Mouse (Mus musculus): Measurements from ENCODE around the gene Rnf220. TPM values are rescaled to one million over a fixed set of nuclear protein-coding genes. Genes with fewer than 3 reads are reported as not detected.
A peak's percentile ranks its signal among the peaks of the same experiment; 100 is the strongest.

The Rnf220 gene
- 51.5 and 55.0 TPM in 2 replicates for polyA plus RNA-seq (2014; fragmentation: Nextera tagmentation; extraction: Ambion mirVana)

- WGBS = under 1% methylated on average over 42 of the region's 42 CpGs
- Histone ChIP-seq H3K27me3 (ENCODE audit: control insufficient read depth, insufficient read depth, low read length) (peaks cover 26% of the 10 kb centered on the region), H3K4me3 (ENCODE audit: low read depth, low read length) (peak within 1 kb of the TSS; percentile 50), H3K36me3 (replicated peaks; ENCODE audit: control insufficient read depth, insufficient read depth, low read depth, low read length) (no peaks in the 10 kb centered on the region), H3K27ac (replicated peaks; ENCODE audit: low read depth, low read length) (peak within 1 kb of the TSS; percentile 41; the same call in 1 of the 2 replicates), H3K4me2 (ENCODE audit: low read depth, low read length) (peak within 1 kb of the TSS; percentile 89), H3K4me1 (ENCODE audit: control insufficient read depth, insufficient read depth, low read length) (peaks cover 15% of the 10 kb centered on the region; the same call in 1 of the 2 replicates), H3K9me3 (replicated peaks; ENCODE audit: control insufficient read depth, low read length) (no peaks in the 10 kb centered on the region), H3K9ac (replicated peaks; ENCODE audit: low read length) (peak within 1 kb of the TSS; percentile 58)
- peak; percentile 87 for DNase-seq (ENCODE audit: low spot score)
- ATAC-seq (replicated peaks; ENCODE audit: insufficient number of reproducible peaks, low FRiP score, low TSS enrichment, low read depth) = peak; percentile 94
Measured at GRCm38 (mm10) chr4:117496482-117497165, at the start of gene Rnf220. Gene Rnf220 (minus strand): TSS chr4:117497052.

- no peaks in the 10 kb centered on the region for H3K4me1 ChIP-seq (ENCODE audit: control insufficient read depth, insufficient read depth, low read length)
- no peak overlapping the region for H3K4me2 ChIP-seq (ENCODE audit: low read depth, low read length)
- H3K9ac ChIP-seq (replicated peaks; ENCODE audit: low read length) = no peak overlapping the region
- no peaks in the 10 kb centered on the region for H3K27me3 ChIP-seq (ENCODE audit: control insufficient read depth, insufficient read depth, low read length)
- no peaks in the 10 kb centered on the region for H3K9me3 ChIP-seq (replicated peaks; ENCODE audit: control insufficient read depth, low read length)
- H3K27ac ChIP-seq (replicated peaks; ENCODE audit: low read depth, low read length) = no peak overlapping the region
- ATAC-seq (replicated peaks; ENCODE audit: insufficient number of reproducible peaks, low FRiP score, low TSS enrichment, low read depth) = no peak
- H3K4me3 ChIP-seq (ENCODE audit: low read depth, low read length) = no peak overlapping the region
- DNase-seq (ENCODE audit: low spot score) = no peak
- WGBS = 88% methylated on average over 6 of the region's 6 CpGs
- no peaks in the 10 kb centered on the region for H3K36me3 ChIP-seq (replicated peaks; ENCODE audit: control insufficient read depth, insufficient read depth, low read depth, low read length)
Measured at GRCm38 (mm10) chr4:117546616-117547015, 49.8 kb upstream of the Rnf220 start.

- Histone ChIP-seq H3K9ac (replicated peaks; ENCODE audit: low read length) (no peak overlapping the region), H3K4me2 (ENCODE audit: low read depth, low read length) (no peak overlapping the region), H3K4me3 (ENCODE audit: low read depth, low read length) (no peak overlapping the region), H3K27me3 (ENCODE audit: control insufficient read depth, insufficient read depth, low read length) (no peaks in the 10 kb centered on the region), H3K27ac (replicated peaks; ENCODE audit: low read depth, low read length) (no peak overlapping the region), H3K36me3 (replicated peaks; ENCODE audit: control insufficient read depth, insufficient read depth, low read depth, low read length) (no peaks in the 10 kb centered on the region), H3K4me1 (ENCODE audit: control insufficient read depth, insufficient read depth, low read length) (no peaks in the 10 kb centered on the region), H3K9me3 (replicated peaks; ENCODE audit: control insufficient read depth, low read length) (no peaks in the 10 kb centered on the region)
- no peak for DNase-seq (ENCODE audit: low spot score)
- no peak for ATAC-seq (replicated peaks; ENCODE audit: insufficient number of reproducible peaks, low FRiP score, low TSS enrichment, low read depth)
- WGBS = 91% methylated on average over 3 of the region's 3 CpGs
Measured at GRCm38 (mm10) chr4:117545448-117545847, 48.6 kb upstream of the Rnf220 start.

DNA sequence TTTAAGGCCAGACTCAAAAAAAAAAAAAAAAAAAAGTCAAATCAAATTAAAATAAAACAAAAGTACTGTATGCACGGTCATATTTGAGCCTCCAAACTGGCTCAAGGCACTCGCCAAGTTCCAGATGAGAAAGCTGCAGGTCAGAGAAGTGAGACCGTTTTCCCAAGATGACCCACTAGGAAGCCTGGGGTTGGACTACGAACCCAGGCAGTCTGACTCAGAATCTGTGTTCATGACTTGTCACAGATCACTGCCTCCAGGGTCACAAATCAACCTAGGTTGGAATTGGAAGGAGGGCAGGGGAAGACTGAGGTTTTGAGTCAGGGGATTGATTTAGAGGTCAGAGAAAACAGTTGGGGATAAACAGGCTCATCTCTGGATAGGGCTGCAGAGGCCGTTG, 43.7 kb upstream of the Rnf220 start:
- WGBS = 74% methylated on average over 5 of the region's 5 CpGs
- DNase-seq (ENCODE audit: low spot score) (no peak), ATAC-seq (replicated peaks; ENCODE audit: insufficient number of reproducible peaks, low FRiP score, low TSS enrichment, low read depth) (no peak)
- H3K9ac ChIP-seq (replicated peaks; ENCODE audit: low read length) = no peak overlapping the region
- H3K4me3 ChIP-seq (ENCODE audit: low read depth, low read length) = no peak overlapping the region
- no peaks in the 10 kb centered on the region for H3K36me3 ChIP-seq (replicated peaks; ENCODE audit: control insufficient read depth, insufficient read depth, low read depth, low read length)
- H3K27ac ChIP-seq (replicated peaks; ENCODE audit: low read depth, low read length) = no peak overlapping the region
- H3K4me1 ChIP-seq (ENCODE audit: control insufficient read depth, insufficient read depth, low read length) = no peaks in the 10 kb centered on the region; the same call in 1 of the 2 replicates
- no peaks in the 10 kb centered on the region for H3K9me3 ChIP-seq (replicated peaks; ENCODE audit: control insufficient read depth, low read length)
- H3K4me2 ChIP-seq (ENCODE audit: low read depth, low read length) = no peak overlapping the region
- no peaks in the 10 kb centered on the region for H3K27me3 ChIP-seq (ENCODE audit: control insufficient read depth, insufficient read depth, low read length)

DNA sequence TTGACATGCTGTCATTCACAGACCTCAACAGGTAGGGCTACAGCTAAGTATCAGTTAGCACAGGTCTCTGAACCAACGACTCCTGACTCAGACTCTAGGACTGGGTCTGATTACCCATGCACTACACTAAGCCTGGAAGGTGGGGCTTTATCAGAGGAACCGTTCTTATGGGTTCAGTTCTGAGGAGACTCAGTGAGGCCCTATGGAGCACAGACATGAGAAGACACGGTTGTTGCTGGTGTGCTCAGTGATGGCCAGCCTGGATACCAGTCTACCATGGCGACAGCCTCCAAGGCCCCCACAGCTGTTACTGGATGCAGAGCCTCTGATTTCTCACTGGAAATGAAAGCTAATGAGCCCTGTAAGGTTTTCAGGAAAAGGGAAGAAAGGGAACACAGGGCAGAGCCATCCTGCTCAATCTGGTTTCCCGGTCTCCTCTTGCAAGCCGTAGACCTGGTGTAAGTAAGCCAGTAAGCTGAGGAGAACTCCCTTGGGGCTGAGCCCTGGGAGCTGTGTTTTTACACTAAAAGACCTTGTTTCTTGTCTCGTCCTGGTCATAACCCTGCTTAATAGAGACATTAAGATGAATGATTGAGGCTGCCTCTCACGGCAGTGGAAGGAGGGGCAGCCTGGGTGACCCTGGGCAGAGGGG, 42.6 kb upstream of the Rnf220 start:
- DNase-seq (ENCODE audit: low spot score) (no peak), ATAC-seq (replicated peaks; ENCODE audit: insufficient number of reproducible peaks, low FRiP score, low TSS enrichment, low read depth) (no peak)
- H3K27me3 ChIP-seq (ENCODE audit: control insufficient read depth, insufficient read depth, low read length) = no peaks in the 10 kb centered on the region
- no peak overlapping the region for H3K9ac ChIP-seq (replicated peaks; ENCODE audit: low read length)
- no peak overlapping the region for H3K27ac ChIP-seq (replicated peaks; ENCODE audit: low read depth, low read length)
- H3K4me3 ChIP-seq (ENCODE audit: low read depth, low read length) = no peak overlapping the region
- H3K9me3 ChIP-seq (replicated peaks; ENCODE audit: control insufficient read depth, low read length) = no peaks in the 10 kb centered on the region
- no peaks in the 10 kb centered on the region; the same call in 1 of the 2 replicates for H3K4me1 ChIP-seq (ENCODE audit: control insufficient read depth, insufficient read depth, low read length)
- 71% methylated on average over 8 of the region's 8 CpGs for WGBS
- H3K4me2 ChIP-seq (ENCODE audit: low read depth, low read length) = no peak overlapping the region
- H3K36me3 ChIP-seq (replicated peaks; ENCODE audit: control insufficient read depth, insufficient read depth, low read depth, low read length) = no peaks in the 10 kb centered on the region

- no peaks in the 10 kb centered on the region; the same call in 1 of the 2 replicates for H3K4me1 ChIP-seq (ENCODE audit: control insufficient read depth, insufficient read depth, low read length)
- no peak for DNase-seq (ENCODE audit: low spot score)
- WGBS = 85% methylated on average over 7 of the region's 7 CpGs
- no peak overlapping the region for H3K4me3 ChIP-seq (ENCODE audit: low read depth, low read length)
- no peaks in the 10 kb centered on the region for H3K9me3 ChIP-seq (replicated peaks; ENCODE audit: control insufficient read depth, low read length)
- ATAC-seq (replicated peaks; ENCODE audit: insufficient number of reproducible peaks, low FRiP score, low TSS enrichment, low read depth) = no peak
- H3K4me2 ChIP-seq (ENCODE audit: low read depth, low read length) = no peak overlapping the region
- H3K27ac ChIP-seq (replicated peaks; ENCODE audit: low read depth, low read length) = no peak overlapping the region
- no peaks in the 10 kb centered on the region for H3K27me3 ChIP-seq (ENCODE audit: control insufficient read depth, insufficient read depth, low read length)
- H3K36me3 ChIP-seq (replicated peaks; ENCODE audit: control insufficient read depth, insufficient read depth, low read depth, low read length) = no peaks in the 10 kb centered on the region
- no peak overlapping the region for H3K9ac ChIP-seq (replicated peaks; ENCODE audit: low read length)
Measured at GRCm38 (mm10) chr4:117537002-117537401, 40.1 kb upstream of the Rnf220 start.

GRCm38 (mm10) chr4:117535496-117536200, 38.8 kb upstream of the Rnf220 start:
- 47% methylated on average over 9 of the region's 9 CpGs for WGBS
- Histone ChIP-seq H3K27ac (replicated peaks; ENCODE audit: low read depth, low read length) (no peak overlapping the region), H3K27me3 (ENCODE audit: control insufficient read depth, insufficient read depth, low read length) (no peaks in the 10 kb centered on the region), H3K4me2 (ENCODE audit: low read depth, low read length) (no peak overlapping the region), H3K4me1 (ENCODE audit: control insufficient read depth, insufficient read depth, low read length) (no peaks in the 10 kb centered on the region; the same call in 1 of the 2 replicates), H3K9ac (replicated peaks; ENCODE audit: low read length) (no peak overlapping the region), H3K36me3 (replicated peaks; ENCODE audit: control insufficient read depth, insufficient read depth, low read depth, low read length) (no peaks in the 10 kb centered on the region), H3K4me3 (ENCODE audit: low read depth, low read length) (no peak overlapping the region), H3K9me3 (replicated peaks; ENCODE audit: control insufficient read depth, low read length) (no peaks in the 10 kb centered on the region)
- DNase-seq (ENCODE audit: low spot score) (no peak), ATAC-seq (replicated peaks; ENCODE audit: insufficient number of reproducible peaks, low FRiP score, low TSS enrichment, low read depth) (no peak)

DNA sequence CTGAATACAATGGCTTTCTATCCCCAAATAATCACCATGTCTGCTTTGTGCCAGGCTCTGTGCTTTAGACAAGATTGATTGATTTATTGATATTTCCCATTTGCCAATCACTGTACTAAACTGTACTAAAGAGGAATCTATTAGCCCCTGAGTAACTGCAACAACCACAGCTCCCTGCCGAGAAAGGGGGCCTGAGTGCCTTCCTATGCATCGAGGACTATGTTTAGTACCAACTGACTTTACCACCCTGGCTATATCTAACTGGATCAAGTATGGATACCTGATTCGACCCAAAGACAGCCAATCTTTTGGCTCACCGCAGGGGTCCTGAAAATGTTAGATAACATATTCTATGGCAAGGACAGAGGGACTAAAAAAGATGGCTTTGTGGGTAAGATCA, 33.0 kb upstream of the Rnf220 start:
- H3K4me3 ChIP-seq (ENCODE audit: low read depth, low read length) = no peak overlapping the region
- ATAC-seq (replicated peaks; ENCODE audit: insufficient number of reproducible peaks, low FRiP score, low TSS enrichment, low read depth) (no peak), DNase-seq (ENCODE audit: low spot score) (no peak)
- 76% methylated on average over 4 of the region's 4 CpGs for WGBS
- H3K27me3 ChIP-seq (ENCODE audit: control insufficient read depth, insufficient read depth, low read length) = no peaks in the 10 kb centered on the region
- H3K9me3 ChIP-seq (replicated peaks; ENCODE audit: control insufficient read depth, low read length) = no peaks in the 10 kb centered on the region
- H3K27ac ChIP-seq (replicated peaks; ENCODE audit: low read depth, low read length) = no peak overlapping the region
- H3K4me2 ChIP-seq (ENCODE audit: low read depth, low read length) = no peak overlapping the region
- no peak overlapping the region for H3K9ac ChIP-seq (replicated peaks; ENCODE audit: low read length)
- no peaks in the 10 kb centered on the region for H3K36me3 ChIP-seq (replicated peaks; ENCODE audit: control insufficient read depth, insufficient read depth, low read depth, low read length)
- no peaks in the 10 kb centered on the region; the same call in 1 of the 2 replicates for H3K4me1 ChIP-seq (ENCODE audit: control insufficient read depth, insufficient read depth, low read length)
